Mouse (Mus musculus): ENCODE data around the gene Fam180a. TPM values are rescaled to one million over a fixed set of nuclear protein-coding genes. Genes with fewer than 3 reads are reported as not detected.
"Not testable (repeated sequence)": the region's sequence is repeated elsewhere in the genome, so short reads cannot be mapped to it uniquely, and the experiment has no call there.

Gene Fam180a
- not detected in 2 replicates for polyA plus RNA-seq (2012)

- Histone ChIP-seq H3K36me3 (ENCODE audit: control insufficient read depth) (no peaks in the 10 kb centered on the region), H3K4me3 (replicated peaks) (no peak within 1 kb of the TSS), H3K4me1 (ENCODE audit: control insufficient read depth) (peaks cover 2% of the 10 kb centered on the region), H3K27me3 (ENCODE audit: control insufficient read depth) (no peaks in the 10 kb centered on the region), H3K9me3 (ENCODE audit: control insufficient read depth, low read length) (no peaks in the 10 kb centered on the region)
- no peak for TF ChIP-seq GATA1 (IDR thresholded peaks at IDR 0.05; ENCODE audit: low read length)
- no peak for TF ChIP-seq TAL1 (IDR thresholded peaks at IDR 0.05; ENCODE audit: low read length)
Measured at GRCm38 (mm10) chr6:35326111-35326515, at the start of gene Fam180a. Gene Fam180a (minus strand): TSS chr6:35326141.

GRCm38 (mm10) chr6:35374052-35374451, 48.1 kb upstream of the Fam180a start:
- Histone ChIP-seq H3K4me3 (replicated peaks) (no peak overlapping the region), H3K27me3 (ENCODE audit: control insufficient read depth) (peaks cover 4% of the 10 kb centered on the region), H3K36me3 (ENCODE audit: control insufficient read depth) (no peaks in the 10 kb centered on the region), H3K4me1 (ENCODE audit: control insufficient read depth) (no peaks in the 10 kb centered on the region), H3K9me3 (ENCODE audit: control insufficient read depth, low read length) (no peaks in the 10 kb centered on the region)
- TF ChIP-seq GATA1 (IDR thresholded peaks at IDR 0.05; ENCODE audit: low read length) (no peak), TAL1 (IDR thresholded peaks at IDR 0.05; ENCODE audit: low read length) (no peak)

GRCm38 (mm10) chr6:35370356-35370755, 44.4 kb upstream of the Fam180a start:
- no peaks in the 10 kb centered on the region for H3K9me3 ChIP-seq (ENCODE audit: control insufficient read depth, low read length)
- no peaks in the 10 kb centered on the region for H3K36me3 ChIP-seq (ENCODE audit: control insufficient read depth)
- H3K27me3 ChIP-seq (ENCODE audit: control insufficient read depth), result peaks cover 4% of the 10 kb centered on the region
- H3K4me1 ChIP-seq (ENCODE audit: control insufficient read depth), result no peaks in the 10 kb centered on the region
- TF ChIP-seq TAL1 (IDR thresholded peaks at IDR 0.05; ENCODE audit: low read length), result no peak
- no peak for TF ChIP-seq GATA1 (IDR thresholded peaks at IDR 0.05; ENCODE audit: low read length)
- no peak overlapping the region for H3K4me3 ChIP-seq (replicated peaks)

- H3K36me3 ChIP-seq (ENCODE audit: control insufficient read depth); H3K4me3 ChIP-seq (replicated peaks); H3K9me3 ChIP-seq (ENCODE audit: control insufficient read depth, low read length); H3K4me1 ChIP-seq (ENCODE audit: control insufficient read depth); H3K27me3 ChIP-seq (ENCODE audit: control insufficient read depth): not testable (repeated sequence)
Measured at GRCm38 (mm10) chr6:35369578-35370282, 43.8 kb upstream of the Fam180a start.

- no peak overlapping the region for H3K4me3 ChIP-seq (replicated peaks)
- H3K4me1 ChIP-seq (ENCODE audit: control insufficient read depth), result no peaks in the 10 kb centered on the region
- no peaks in the 10 kb centered on the region for H3K27me3 ChIP-seq (ENCODE audit: control insufficient read depth)
- H3K9me3 ChIP-seq (ENCODE audit: control insufficient read depth, low read length), result no peaks in the 10 kb centered on the region
- no peaks in the 10 kb centered on the region for H3K36me3 ChIP-seq (ENCODE audit: control insufficient read depth)
- TF ChIP-seq TAL1 (IDR thresholded peaks at IDR 0.05; ENCODE audit: low read length) (no peak), GATA1 (IDR thresholded peaks at IDR 0.05; ENCODE audit: low read length) (no peak)
Measured at GRCm38 (mm10) chr6:35362596-35362995, 36.7 kb upstream of the Fam180a start.

GRCm38 (mm10) chr6:35355320-35355719, 29.4 kb upstream of the Fam180a start:
- no peaks in the 10 kb centered on the region for H3K36me3 ChIP-seq (ENCODE audit: control insufficient read depth)
- H3K27me3 ChIP-seq (ENCODE audit: control insufficient read depth), result no peaks in the 10 kb centered on the region
- no peak overlapping the region for H3K4me3 ChIP-seq (replicated peaks)
- H3K4me1 ChIP-seq (ENCODE audit: control insufficient read depth), result peaks cover 15% of the 10 kb centered on the region
- H3K9me3 ChIP-seq (ENCODE audit: control insufficient read depth, low read length), result no peaks in the 10 kb centered on the region
- no peak for TF ChIP-seq GATA1 (IDR thresholded peaks at IDR 0.05; ENCODE audit: low read length)
- TF ChIP-seq TAL1 (IDR thresholded peaks at IDR 0.05; ENCODE audit: low read length), result no peak

GRCm38 (mm10) chr6:35354622-35354998, 28.7 kb upstream of the Fam180a start:
- TF ChIP-seq GATA1 (IDR thresholded peaks at IDR 0.05; ENCODE audit: low read length) (no peak), TAL1 (IDR thresholded peaks at IDR 0.05; ENCODE audit: low read length) (no peak)
- Histone ChIP-seq H3K9me3 (ENCODE audit: control insufficient read depth, low read length) (no peaks in the 10 kb centered on the region), H3K4me1 (ENCODE audit: control insufficient read depth) (peaks cover 15% of the 10 kb centered on the region), H3K27me3 (ENCODE audit: control insufficient read depth) (no peaks in the 10 kb centered on the region), H3K36me3 (ENCODE audit: control insufficient read depth) (no peaks in the 10 kb centered on the region), H3K4me3 (replicated peaks) (no peak overlapping the region)

GRCm38 (mm10) chr6:35353846-35354621, 28.1 kb upstream of the Fam180a start:
- Histone ChIP-seq H3K4me3 (replicated peaks) (no peak overlapping the region), H3K36me3 (ENCODE audit: control insufficient read depth) (no peaks in the 10 kb centered on the region), H3K27me3 (ENCODE audit: control insufficient read depth) (no peaks in the 10 kb centered on the region), H3K4me1 (ENCODE audit: control insufficient read depth) (peaks cover 15% of the 10 kb centered on the region), H3K9me3 (ENCODE audit: control insufficient read depth, low read length) (no peaks in the 10 kb centered on the region)
- no peak for TF ChIP-seq GATA1 (IDR thresholded peaks at IDR 0.05; ENCODE audit: low read length)
- TF ChIP-seq TAL1 (IDR thresholded peaks at IDR 0.05; ENCODE audit: low read length), result no peak

GRCm38 (mm10) chr6:35353416-35353815, 27.5 kb upstream of the Fam180a start:
- Histone ChIP-seq H3K9me3 (ENCODE audit: control insufficient read depth, low read length) (no peaks in the 10 kb centered on the region), H3K36me3 (ENCODE audit: control insufficient read depth) (no peaks in the 10 kb centered on the region), H3K4me3 (replicated peaks) (no peak overlapping the region), H3K27me3 (ENCODE audit: control insufficient read depth) (no peaks in the 10 kb centered on the region), H3K4me1 (ENCODE audit: control insufficient read depth) (peaks cover 15% of the 10 kb centered on the region)
- TF ChIP-seq GATA1 (IDR thresholded peaks at IDR 0.05; ENCODE audit: low read length), result no peak
- no peak for TF ChIP-seq TAL1 (IDR thresholded peaks at IDR 0.05; ENCODE audit: low read length)
